Mouse (Mus musculus) adrenal gland, postnatal 25 days (tissue): ENCODE data around the gene Sfxn3. TPM values are rescaled to one million over a fixed set of nuclear protein-coding genes. Genes with fewer than 3 reads are reported as not detected.
"Not testable (repeated sequence)": the region's sequence is repeated elsewhere in the genome, so short reads cannot be mapped to it uniquely, and the experiment has no call there.

ENCODE experiments used
- DNase-seq: peaks from one replicate; pipeline ENCODE4 v3.0.0; 2021; ENCODE audit warnings: mixed read lengths
- total RNA-seq: library from RNA; stranded (reverse); gene quantifications from 2 replicates; pipeline ENCODE4 v1.2.3, GENCODE M21; 2021

The Sfxn3 gene
- total RNA-seq, 1 experiment from 2014 or later: 65.0 TPM

DNA sequence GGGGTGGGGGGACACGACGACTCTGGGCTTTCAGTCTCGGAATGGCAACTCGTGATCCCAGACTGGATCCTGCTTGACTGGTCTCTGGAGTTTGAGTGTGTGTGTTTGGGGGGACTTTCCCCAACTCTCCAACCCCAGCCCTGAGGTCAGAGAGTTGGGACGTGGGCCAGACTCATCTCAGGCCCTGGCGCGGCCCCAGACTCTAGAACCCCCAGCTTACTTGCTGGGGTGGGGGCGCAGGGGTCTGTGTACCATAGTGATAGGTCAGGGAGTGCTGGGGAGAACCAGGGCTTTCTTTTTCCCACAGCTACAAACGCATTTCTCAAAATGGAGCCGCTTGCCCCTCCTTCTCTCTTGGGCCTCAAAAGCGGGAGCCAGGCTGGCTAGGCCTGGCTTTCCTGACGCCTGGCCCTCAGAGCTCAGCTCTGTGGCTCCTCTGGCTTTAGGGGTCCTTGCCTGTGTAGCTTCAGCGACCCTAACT, 28.9 kb upstream of the Sfxn3 start:
- DNase-seq: no peak

DNA sequence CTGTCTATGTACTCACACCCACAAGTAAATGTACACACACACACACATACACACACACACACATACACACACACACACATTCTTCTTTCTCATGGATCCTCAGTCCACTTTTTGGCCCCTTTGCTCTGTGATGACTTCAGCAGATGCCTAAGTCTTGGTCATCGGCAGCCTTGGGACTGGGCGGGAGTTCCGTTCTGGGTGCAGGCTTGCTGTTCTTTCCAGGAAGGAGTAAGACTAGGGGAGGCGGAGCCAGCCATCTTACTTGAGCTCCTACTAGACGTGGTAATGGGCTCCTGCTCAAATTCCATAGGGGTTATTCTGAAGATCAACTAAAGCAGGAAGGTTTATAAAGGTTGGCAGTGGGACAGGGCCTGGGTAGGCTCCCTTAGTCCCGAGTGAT, 27.0 kb upstream of the Sfxn3 start:
- DNase-seq: peak; percentile 72

DNA sequence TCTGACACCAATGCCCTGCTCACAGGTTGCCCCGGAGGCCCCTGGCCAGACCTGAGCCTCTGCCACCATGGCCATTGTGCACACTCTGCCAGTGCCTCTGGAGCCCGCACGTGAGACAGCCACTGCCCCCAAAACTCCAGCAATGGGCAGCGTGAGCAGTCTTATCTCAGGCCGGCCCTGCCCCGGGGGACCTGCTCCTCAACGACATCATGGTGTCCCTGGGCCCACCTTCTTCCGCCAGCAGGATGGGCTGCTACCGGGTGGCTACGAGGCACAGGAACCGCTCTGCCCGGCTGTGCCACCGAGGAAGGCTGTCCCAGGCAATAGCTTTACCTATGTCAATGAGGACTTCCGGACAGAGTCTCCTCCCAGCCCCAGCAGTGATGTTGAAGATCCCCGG, 25.9 kb upstream of the Sfxn3 start:
- no peak for DNase-seq

DNA sequence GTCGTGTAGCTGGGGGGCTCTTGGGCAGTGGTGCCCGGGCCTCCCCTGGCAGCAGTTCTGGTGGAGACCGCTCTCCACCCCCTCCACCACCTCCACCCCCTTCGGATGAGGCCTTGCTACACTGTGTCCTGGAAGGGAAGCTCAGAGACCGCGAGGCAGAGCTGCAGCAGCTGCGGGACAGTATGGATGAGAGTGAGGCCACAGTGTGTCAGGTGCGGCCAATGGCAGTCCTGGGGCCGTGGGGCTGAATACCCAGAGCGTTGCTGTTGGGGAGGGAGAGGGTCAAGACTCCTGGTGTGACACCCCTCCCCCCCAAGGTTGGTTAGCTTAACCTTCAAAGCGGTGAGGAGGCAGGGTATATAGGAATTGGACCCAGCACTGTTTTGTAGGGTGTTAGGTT, 23.3 kb upstream of the Sfxn3 start:
- DNase-seq: no peak

DNA sequence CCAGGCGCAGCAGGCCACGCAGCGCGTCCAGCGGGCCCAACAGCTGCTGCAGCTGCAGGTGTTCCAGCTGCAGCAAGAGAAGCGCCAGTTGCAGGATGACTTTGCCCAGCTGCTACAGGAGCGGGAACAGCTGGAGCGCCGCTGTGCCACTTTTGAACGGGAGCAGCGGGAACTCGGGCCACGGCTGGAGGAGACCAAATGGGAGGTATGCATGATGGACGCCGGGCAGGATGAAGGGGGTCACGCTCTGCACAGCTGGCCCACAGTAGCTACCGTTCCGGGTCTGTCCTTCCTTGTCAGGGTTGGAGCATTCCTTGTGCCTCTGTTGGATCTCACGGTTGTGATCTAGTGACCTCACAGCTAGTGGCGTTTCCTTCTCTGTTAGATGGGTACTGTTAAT, 22.5 kb upstream of the Sfxn3 start:
- DNase-seq: no peak

DNA sequence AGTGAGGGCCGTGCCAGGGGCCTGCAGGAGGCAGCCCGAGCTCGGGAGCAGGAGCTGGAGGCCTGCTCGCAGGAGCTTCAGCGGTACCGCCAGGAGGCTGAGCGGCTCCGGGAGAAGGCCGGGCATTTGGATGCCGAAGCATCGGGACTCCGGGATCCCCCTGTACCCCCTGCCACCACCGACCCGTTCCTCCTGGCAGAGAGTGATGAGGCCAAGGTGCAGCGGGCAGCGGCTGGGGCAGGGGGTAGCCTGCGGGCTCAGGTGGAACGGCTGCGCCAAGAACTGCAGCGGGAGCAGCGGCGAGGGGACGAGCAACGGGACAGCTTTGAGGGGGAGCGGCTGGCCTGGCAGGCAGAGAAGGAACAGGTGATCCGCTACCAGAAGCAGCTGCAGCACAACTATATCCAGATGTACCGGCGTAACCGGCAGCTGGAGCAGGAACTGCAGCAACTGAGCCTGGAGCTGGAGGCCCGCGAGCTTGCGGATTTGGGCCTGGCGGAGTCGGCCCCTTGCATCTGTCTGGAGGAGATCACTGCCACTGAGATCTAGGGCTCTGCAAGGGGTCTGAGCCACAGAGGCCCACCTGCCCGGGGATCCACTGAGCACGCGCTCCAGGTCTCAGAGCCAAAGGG, 21.2 kb upstream of the Sfxn3 start:
- no peak for DNase-seq

DNA sequence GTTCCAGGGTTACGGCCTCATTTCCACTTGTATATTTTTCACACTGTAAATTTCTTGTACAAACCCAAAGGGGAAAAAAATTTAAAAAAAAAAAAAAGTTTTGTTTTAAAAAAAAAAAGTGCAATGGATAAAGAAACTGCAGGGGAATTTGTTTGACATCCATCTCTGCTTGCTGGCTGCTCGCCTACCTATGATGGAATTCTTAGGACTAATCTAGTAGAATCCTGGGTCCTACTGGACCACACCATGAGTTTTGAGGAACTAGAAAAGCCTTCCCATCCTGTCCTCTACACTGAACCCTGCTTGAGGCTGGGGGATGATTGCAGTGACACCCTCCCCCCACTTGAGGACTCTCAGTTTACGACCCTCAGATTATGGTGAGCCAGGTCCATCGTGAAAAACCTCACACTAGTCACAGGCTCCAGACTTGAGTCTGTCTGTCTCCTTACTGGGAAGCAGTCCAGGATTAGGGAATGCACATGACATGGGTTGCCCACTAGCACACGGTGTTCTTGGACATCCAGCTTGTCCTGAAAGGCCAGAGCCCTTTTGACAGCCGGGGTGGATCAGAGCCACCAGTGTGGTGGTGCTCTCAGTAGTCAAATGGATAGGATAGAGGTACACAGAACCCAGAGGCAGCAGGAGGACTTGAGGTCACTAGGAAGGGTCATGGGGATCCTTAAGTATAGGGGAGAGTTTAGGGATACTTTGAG, 20.2 kb upstream of the Sfxn3 start:
- no peak for DNase-seq

DNA sequence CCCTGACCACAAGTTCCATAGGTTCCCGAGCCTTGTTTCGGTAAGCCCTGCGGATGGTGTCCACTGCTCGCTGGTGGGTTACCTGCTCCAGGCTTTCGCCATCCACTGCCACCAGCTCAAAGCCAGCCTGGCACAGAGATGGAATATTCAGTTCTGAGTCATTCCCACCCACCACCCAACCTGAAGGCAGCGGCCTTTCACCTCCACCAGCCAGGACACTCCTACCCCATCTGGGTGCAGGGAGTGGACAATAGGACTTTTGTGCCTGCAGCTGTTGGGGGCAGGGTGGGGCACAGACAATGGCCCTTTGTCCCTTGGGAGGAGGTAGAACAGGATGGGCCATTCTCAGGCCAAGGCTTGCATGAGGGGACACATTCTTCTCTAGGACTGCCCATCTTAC, 19.5 kb upstream of the Sfxn3 start:
- no peak for DNase-seq

DNA sequence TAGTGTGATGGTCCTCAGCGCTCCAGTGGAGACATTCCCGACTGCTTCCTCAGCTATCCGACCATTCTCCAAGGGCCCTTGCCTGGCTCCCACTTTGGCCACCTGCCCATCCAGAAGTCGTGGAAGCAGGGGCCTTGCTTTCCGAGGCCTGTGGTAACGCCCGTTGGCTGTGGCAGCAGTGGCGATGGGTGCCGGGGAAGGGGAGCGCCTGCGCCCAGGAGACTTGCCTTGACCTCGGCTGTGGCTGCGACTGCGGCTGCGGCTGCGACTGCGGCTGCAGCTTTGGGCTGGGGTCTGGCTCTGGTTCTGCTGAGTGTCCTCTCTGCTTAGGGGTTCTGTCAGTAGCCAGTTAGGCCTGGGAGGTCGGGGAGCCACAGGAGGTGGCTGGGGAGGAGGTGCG, 18.6 kb upstream of the Sfxn3 start:
- no peak for DNase-seq

DNA sequence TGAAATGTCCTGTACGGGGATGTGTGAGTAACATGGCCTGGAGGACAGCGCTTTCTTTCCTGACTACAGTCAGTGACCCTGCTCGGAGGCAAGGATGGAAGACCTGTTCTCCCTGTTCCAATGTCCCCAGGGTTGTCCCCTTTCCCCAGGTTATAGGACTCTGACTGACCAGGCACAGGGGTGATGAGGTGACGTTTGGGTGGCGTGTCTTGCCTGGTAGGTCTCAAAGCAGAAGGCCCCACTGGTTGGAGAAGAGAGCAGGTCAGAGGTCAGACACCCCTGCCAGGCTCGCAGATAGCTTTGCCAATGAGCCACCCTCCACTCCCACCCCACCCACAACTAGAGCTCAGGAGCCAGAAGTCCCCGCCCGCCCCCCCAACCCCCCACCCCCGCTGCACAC, 17.7 kb upstream of the Sfxn3 start:
- DNase-seq: no peak

DNA sequence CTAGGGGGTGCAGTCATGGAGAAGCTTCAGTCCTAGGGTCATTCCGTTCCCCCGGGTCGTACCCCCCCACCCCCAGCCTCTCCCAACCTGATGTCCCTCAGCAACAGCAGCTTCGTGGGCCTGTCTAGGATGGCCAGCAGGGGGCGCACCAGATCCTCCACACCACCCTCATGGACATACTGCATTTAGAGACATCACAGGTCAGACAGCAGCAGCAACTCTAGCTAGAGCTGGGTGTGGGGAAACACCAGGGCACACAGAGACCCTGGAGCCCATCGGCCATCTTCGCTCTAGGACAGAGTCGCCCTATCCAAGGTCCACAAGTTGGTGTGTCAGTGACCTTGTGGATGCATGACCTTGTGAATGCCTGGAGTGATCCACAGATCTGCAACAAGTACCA, 17.2 kb upstream of the Sfxn3 start:
- DNase-seq: peak; percentile 71

DNA sequence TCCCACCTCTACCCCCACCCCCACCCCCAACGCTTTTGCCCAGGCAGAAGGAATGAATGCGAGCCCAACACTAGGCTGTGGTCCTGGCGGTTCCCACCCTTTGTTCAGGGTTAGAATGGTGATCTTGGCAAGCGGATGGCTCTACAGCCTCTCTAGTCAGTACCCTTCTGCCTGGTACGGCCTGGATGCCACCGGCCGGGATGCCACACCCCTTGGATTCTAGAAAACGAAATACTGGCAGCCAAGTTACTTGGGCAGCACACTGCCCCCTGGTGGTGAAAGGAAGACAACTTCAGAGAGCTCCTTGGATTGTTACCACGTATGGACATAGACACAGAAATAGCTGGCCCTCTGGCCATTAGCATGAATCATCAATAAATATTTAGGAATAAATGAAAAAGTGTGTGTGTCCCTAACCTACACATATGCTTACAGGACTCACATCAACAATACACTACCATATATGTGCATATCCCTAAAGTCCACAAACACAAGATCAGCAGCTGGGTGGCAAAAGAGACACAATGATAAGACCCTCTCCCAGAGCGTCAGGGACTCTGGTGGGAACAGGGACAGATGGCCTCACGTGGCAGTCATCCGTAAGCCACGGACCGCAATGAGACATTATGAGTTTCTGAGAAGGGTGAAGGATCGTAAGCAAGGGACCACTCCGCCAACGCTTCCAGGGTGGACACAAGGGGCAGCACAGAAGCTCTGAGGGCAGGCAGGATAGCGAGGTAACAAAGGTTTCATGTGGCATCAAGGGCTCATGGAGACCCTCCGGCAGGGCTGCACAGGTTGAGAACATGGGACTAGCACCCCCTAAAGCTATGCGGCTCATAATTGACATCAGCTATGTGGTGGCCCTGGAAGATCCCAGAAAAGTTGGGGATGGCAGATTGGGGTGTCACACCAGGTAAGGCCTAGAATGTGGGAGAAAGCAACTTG, 16.3 kb upstream of the Sfxn3 start:
- DNase-seq: peak; percentile 75

DNA sequence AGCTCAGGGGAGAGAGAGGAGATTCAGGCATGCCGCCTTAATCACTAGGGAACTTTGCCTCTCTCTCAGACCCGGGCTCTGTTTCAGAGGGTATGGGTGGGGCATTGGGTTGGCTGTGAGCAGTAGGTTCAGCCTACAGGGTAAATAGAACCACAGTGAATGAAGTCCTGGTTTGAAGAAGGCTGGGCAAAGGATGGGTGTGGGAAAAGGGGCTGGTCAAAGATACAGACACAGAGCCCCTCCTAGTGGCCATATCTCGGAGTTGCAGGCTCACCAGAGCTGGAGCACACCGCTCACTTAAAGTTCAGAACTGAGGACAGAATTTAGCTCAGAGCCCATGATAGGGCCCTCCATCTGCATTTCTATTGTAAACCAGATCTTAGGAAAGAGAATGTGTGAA, 15.5 kb upstream of the Sfxn3 start:
- peak; percentile 76 for DNase-seq

DNA sequence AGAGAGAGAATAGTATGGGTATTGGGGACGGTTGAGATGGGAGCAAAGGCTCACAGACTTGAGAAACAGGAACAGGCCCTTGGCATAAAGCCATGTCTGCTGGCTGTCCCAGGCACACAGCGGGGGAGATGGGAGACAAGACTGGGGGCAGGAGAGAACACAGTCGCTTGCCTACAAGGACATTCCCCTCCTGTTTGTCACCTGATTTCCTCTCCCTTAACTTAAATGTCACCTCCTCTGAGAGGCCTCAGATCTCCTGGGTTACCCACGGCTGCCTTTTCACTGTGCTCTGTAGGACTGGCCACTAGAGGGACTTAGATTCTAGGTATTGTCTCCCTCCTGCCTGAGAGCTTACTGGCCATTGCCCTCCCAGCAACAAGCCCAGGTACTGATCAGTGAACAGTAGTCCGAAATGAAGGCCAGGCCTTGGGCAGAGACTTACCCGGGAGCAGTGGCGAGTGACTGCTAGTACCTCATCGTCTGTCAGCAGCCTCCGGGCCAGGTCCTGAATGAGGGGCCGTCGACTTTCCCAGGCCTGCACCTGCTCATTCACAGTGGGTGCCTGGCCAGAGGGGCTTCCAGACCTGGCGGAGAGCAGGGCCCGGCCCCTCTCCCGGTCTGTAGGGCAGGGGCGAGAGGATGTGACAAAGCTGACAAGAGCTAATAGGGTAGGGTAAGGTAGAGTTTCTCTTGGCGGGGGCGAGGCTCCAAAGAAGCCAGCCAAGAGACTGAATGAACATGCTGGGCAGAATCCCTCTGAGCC, 14.6 kb upstream of the Sfxn3 start:
- DNase-seq: no peak

DNA sequence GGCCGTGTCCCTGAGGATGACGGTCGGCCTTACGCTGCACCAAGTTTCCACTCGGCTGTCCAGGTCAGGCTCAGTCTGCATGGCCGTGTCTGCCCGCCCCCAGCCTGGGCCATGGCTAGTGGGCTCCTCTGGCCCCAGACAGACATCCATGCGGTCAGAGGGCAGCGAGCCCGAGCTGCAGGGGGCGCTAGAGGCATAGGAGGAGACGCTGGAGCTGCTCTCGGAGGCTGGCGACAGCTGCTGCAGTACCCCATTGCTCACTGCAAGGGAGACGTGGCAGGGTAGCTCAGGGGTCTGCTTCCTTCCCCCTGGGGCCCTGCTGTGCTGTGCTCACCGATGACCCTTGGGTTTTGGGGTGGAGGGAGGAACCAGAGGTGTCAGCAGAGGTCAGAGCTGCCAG, 10.4 kb upstream of the Sfxn3 start:
- DNase-seq: peak; percentile 80

DNA sequence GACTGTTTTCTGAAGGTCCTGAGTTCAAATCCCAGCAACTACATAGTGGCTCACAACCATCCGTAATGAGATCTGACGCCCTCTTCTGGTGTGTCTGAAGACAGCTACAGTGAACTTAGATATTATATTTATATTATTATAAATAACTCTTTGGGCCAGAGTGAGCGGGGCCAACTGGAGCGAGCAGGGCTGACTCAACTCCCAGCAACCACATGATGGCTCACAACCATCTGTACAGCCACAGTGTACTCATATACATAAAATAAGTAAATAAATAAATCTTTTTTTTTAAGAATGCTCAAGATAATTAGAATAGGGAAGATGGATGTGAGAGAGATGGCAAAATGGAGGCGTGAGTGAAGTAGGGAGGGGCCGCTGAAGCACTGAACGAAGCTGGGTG, 9.1 kb upstream of the Sfxn3 start:
- not testable (repeated sequence) for DNase-seq

DNA sequence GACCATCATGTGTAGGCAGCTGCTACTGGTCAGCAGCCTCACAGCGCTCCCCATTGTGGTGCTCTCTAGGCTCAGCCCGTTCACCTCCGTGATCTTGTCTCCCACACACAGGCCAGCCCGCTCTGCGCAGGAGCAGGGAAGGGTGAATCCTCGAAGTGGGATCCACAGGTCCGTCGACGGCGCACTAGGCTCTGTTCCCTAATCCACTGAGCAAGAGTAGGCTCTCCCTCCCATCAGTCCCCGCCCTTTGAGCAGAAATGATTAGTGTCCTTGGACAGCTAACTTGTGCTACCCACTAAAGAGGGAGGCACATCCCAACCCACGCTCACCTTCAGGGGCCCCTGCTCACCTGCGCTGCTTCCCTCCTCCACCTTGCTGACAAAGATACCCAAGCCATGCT, 7.1 kb upstream of the Sfxn3 start:
- no peak for DNase-seq

DNA sequence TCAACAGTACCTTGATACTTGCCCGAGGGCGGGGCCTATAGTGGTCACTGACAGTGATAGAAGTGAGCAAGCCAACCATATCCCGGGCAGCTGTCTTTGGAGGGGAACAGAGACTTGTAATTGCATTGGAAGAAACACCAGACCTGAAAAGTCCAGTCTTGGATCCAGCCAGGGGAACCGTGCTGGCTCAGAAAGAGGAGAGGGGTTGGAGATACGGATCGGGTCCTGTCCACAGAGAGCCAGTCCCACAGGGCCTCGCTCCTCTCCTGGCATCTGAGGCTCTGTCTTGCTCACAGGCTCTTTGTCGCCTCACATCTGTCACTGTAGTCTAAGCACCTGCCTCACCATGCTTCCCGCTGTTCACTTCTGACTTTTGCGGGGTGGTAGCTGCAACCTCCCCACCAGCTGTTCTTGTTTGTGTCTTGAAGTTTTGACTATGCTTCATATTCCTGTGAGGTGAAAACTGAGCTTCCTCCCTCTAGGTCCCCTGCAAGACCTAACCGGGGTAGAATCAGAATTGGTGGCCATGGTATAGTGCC, 2.8 kb upstream of the Sfxn3 start:
- no peak for DNase-seq

DNA sequence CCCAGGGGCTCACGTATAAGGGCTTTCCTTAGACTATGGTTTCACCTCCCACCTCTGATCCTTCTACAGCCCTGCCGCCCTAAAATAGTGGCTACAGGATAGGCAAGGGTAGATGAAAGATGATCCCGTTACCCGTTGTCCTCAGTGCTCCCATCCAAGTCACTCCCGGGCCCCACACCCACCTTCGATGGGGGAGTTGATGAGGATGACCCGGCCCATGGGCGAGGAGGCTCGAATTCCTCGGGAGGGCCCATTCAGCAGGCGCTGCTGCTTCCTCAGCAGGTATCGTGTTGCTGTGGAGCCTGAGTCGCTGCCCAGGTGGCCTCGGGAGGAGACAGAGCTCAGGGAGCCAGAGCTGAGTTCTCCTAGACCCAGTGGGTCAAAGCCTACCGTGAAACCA, 2.1 kb upstream of the Sfxn3 start:
- DNase-seq: no peak

DNA sequence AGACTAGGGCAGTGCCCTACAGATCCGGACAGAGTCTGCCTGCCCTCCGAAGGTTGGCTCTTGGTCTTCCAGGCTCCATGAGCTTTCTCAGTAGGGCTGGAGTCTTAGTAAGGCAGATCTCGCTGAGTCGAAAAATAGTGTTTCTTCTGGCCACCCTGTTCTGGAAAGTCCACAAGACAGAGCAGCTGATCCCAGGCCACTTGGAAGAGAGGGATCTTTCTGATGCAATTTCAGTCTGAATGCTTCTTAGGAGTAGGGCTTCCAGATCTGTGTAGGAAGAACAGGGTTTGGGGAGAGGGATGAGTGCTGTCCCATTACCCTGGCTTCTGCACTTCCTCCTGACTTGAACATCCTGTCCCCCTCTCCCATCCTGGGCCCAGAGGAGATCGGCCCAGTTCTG, 1.7 kb upstream of the Sfxn3 start, which contains the start of gene Pdzd7:
TSS of gene Pdzd7 (minus strand) at position 67 of the 400 bp plus-strand sequence.
- DNase-seq: no peak

DNA sequence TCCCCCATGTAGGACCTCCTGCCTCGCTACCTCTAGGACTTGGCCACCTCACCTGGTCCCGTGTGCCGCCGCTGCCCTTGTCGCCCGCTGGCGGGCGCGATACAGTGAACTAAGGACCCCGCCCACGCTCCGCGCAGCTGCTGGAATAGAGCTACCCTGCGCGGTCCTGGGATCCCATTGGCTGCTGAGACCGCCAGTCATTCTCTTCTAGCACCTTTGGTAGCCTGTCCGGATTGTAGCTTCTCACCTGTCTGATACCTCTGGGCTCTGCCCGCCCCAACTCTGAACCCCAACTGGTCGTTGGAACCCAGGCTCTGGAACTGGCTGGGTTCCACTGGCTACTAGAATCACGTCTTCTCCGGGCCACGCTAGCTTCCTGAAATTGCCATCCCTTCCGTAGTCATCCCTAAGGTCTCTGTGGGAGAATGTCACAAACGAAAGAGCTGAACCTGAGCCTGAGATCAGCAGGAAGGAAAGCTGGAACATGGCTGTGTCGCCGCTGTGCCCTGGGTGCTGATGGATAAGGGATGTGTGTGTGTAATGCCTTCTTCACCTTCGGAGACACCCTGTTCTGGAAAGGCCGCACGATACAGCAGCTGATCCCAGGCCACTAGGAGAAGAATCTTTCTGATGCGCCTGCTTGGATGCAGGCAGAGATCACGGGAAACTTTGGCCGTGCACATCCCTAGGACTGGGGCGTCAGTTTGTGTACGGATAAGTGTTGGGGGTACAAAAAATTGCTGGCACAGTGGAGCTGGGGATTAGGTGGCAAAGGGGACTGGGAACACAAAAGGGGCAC, 581 bp upstream of the Sfxn3 start:
- DNase-seq: peak; percentile 87
